Mouse (Mus musculus) stomach, embryonic 15.5 days (tissue): ENCODE measurements around the gene Itga9. TPM values are rescaled to one million over a fixed set of nuclear protein-coding genes. Genes with fewer than 3 reads are reported as not detected.
A peak's percentile ranks its signal among the peaks of the same experiment; 100 is the strongest.

ENCODE experiments used
- ATAC-seq: fragments of 200-750 bp; cut with Nextera tagmentation; 2 replicates; pipeline ENCODE4 v1.8.0; 2017; ENCODE audit warnings: low read depth, moderate number of reproducible peaks, moderate TSS enrichment; ENCODE audit not compliant: insufficient read depth, low FRiP score
- H3K27ac ChIP-seq: fragments of 300-500 bp; sonication (generic); 2 replicates; pipeline ENCODE4 v1.5.1; 2015; ENCODE audit warnings: mild to moderate bottlenecking, inconsistent platforms
- H3K27me3 ChIP-seq: fragments of 300-500 bp; sonication (generic); replicated peaks from 2 replicates; pipeline ENCODE4 v1.6.1; 2015; ENCODE audit warnings: inconsistent platforms
- H3K36me3 ChIP-seq: fragments of 300-500 bp; sonication (generic); 2 replicates; pipeline ENCODE4 v1.6.1; 2015; ENCODE audit warnings: inconsistent platforms
- H3K4me1 ChIP-seq: fragments of 300-500 bp; sonication (generic); 2 replicates; pipeline ENCODE4 v1.6.1; 2015; ENCODE audit warnings: inconsistent platforms
- H3K4me2 ChIP-seq: fragments of 300-500 bp; sonication (generic); 2 replicates; pipeline ENCODE4 v1.6.1; 2015; ENCODE audit warnings: mild to moderate bottlenecking, inconsistent platforms
- H3K4me3 ChIP-seq: fragments of 300-500 bp; sonication (generic); replicated peaks from 2 replicates; pipeline ENCODE4 v1.5.1; 2015; ENCODE audit warnings: inconsistent platforms
- H3K9ac ChIP-seq: fragments of 300-500 bp; sonication (generic); 2 replicates; pipeline ENCODE4 v1.6.1; 2015; ENCODE audit warnings: inconsistent platforms
- H3K9me3 ChIP-seq: fragments of 300-500 bp; sonication (generic); 2 replicates; pipeline ENCODE4 v1.6.1; 2016; ENCODE audit warnings: inconsistent platforms
- WGBS: fragments of 180-500 bp; shearing (Covaris S2); methylation state at CpG from one replicate; pipeline ENCODE4 v1.1.7; 2015; 5-methylcytosine and 5-hydroxymethylcytosine counted together
- polyA plus RNA-seq: library from polyadenylated mRNA; unstranded; fragments of >200 nt; fragmentation: Nextera tagmentation; extraction: Ambion mirVana; gene quantifications from 2 replicates; pipeline ENCODE4 v1.2.1, GENCODE M21; 2015

Itga9 gene
- polyA plus RNA-seq, 1 experiment from 2014 or later, result 17.6 TPM

DNA sequence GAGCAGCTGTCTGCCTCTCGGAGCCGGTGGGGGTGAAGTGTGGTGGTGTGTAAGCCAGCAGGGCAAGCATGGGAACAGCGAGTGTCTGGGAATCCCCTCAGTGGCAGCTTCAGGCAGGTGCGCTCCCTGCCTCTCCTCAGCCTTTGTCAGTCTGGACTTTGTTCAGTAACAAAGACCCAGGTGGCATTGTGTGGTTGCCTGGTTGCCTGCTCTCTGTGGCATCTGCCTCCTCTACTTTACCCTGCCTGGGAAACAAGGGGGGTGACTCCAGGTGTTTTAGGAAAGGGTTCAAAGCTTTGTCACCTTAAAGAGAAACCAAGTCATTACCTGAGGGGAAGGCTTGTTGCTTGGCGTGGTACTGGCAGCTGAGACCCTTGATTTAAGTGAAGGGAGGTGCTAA lies 108.0 kb downstream of the Itga9 start:
- H3K9ac ChIP-seq, result no peak overlapping the region
- H3K36me3 ChIP-seq, result no peaks in the 10 kb centered on the region
- no peak for ATAC-seq
- no peaks in the 10 kb centered on the region for H3K27me3 ChIP-seq
- H3K4me2 ChIP-seq, result no peak overlapping the region
- no peak overlapping the region for H3K27ac ChIP-seq
- H3K4me3 ChIP-seq, result no peak overlapping the region
- peaks cover 12% of the 10 kb centered on the region; the same call in 1 of the 2 replicates for H3K4me1 ChIP-seq
- H3K9me3 ChIP-seq, result no peaks in the 10 kb centered on the region
- 76% methylated on average over 5 of the region's 5 CpGs for WGBS

DNA sequence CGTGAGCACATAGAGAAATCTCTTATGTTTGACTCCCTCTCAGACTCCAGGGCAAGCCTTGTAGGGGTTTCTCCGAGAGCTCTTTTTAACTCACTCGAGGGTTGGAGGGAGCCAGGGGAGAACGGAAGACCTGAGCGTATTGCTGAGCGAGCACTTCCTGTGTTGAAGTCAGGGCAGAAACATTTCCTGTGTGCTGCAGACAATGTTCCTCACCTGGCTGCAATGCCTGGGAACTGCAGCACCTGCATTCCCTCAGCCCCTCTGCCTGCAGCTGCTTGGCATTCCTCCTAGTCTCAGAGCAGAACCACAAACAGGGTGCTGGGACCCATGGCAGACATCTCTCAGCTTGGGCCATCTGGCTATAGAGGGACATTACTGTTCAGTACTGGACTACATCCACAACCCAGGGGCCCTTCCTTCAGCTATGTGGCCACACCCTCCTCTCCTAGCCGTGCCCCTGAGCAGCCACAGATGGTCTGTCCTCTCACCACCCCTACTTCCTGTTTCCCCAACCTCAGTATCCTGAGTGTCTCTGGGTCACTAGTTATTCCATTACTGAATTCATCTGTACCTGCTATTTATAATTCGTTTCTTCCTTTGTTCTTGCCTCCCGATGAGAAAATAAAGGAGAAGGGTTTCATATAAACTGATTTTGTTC lies 109.6 kb downstream of the Itga9 start:
- no peak for ATAC-seq
- Histone ChIP-seq H3K9ac (no peak overlapping the region), H3K9me3 (no peaks in the 10 kb centered on the region), H3K4me3 (no peak overlapping the region), H3K4me2 (no peak overlapping the region), H3K36me3 (no peaks in the 10 kb centered on the region), H3K27ac (0 out of 2 replicates have a peak overlapping the region, but pooled peaks have one; percentile 62), H3K4me1 (peaks cover 12% of the 10 kb centered on the region; the same call in 1 of the 2 replicates), H3K27me3 (no peaks in the 10 kb centered on the region)
- WGBS, result 67% methylated on average over 9 of the region's 9 CpGs

DNA sequence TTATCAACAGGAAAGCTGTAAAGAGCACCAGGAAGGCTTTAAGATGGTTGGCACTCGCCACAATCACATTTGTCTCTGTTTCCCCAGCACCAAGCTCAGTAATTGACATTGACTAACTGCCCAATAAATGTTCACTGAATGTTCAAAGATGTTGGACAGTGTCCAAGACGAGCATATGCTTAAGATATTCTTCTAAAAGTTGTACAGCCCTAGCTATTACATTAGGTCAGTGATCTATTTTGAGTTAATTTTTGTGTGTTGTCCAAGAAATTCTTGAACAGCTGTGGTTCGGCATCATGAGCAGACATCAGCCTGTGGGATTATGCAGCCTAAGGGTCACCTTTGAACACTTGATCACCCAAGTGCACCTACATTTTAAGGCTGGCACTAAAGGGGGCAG lies 110.9 kb downstream of the Itga9 start:
- Histone ChIP-seq H3K4me2 (no peak overlapping the region), H3K4me1 (peaks cover 10% of the 10 kb centered on the region; the same call in 1 of the 2 replicates), H3K4me3 (no peak overlapping the region), H3K36me3 (no peaks in the 10 kb centered on the region), H3K9me3 (no peaks in the 10 kb centered on the region), H3K27ac (peak overlapping the region; percentile 62), H3K9ac (no peak overlapping the region), H3K27me3 (no peaks in the 10 kb centered on the region)
- 32% methylated on average over 3 of the region's 3 CpGs for WGBS
- ATAC-seq, result no peak

DNA sequence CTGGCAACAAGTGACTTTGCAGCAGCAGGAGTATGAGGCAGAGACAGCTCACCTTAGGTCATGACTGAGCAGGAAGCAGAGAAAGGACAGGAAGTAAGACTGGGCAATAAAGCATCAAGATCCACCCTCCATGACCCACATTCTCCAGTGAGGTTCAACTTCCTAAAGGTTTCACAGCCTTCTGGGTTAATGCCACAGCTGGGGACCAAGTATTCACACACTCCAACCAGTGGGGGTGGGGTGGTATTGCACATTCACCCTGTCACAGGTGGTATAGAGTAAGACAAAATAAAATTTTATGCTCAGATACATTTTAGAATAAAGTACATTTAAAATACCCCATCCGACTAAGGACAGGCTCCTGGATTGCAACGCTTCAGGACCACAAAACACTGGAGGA lies 112.0 kb downstream of the Itga9 start:
- Histone ChIP-seq H3K36me3 (no peaks in the 10 kb centered on the region), H3K4me3 (no peak overlapping the region), H3K27ac (0 out of 2 replicates have a peak overlapping the region, but pooled peaks have one; percentile 9), H3K4me1 (peaks cover 6% of the 10 kb centered on the region; the same call in 1 of the 2 replicates), H3K27me3 (no peaks in the 10 kb centered on the region), H3K9me3 (no peaks in the 10 kb centered on the region), H3K9ac (no peak overlapping the region), H3K4me2 (no peak overlapping the region)
- no peak for ATAC-seq
- 64% methylated on average over 2 of the region's 2 CpGs for WGBS

DNA sequence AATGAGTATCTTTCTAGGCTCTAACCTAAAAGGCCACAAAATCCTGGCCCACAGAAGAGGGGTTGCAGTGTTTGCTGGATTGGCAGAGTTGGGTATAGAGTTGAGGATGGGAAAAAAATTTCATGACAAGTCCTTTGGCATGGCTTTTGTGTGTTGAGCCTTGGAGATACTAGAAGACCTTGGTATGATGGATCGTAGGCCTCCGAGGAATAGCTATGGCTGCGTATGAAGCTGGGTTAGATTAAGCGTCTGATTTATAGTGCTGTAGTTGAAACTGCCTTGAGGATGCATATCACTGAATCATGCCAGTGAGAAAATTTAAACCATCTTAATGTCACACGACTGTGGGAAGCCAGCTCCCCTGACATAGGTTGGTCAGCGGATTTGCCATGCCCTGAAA lies 114.6 kb downstream of the Itga9 start:
- ATAC-seq, result no peak
- Histone ChIP-seq H3K27me3 (no peaks in the 10 kb centered on the region), H3K4me2 (no peak overlapping the region), H3K36me3 (no peaks in the 10 kb centered on the region), H3K4me1 (peaks cover 6% of the 10 kb centered on the region; the same call in 1 of the 2 replicates), H3K9me3 (no peaks in the 10 kb centered on the region), H3K4me3 (no peak overlapping the region), H3K27ac (no peak overlapping the region), H3K9ac (no peak overlapping the region)
- WGBS, result 91% methylated on average over 6 of the region's 6 CpGs

DNA sequence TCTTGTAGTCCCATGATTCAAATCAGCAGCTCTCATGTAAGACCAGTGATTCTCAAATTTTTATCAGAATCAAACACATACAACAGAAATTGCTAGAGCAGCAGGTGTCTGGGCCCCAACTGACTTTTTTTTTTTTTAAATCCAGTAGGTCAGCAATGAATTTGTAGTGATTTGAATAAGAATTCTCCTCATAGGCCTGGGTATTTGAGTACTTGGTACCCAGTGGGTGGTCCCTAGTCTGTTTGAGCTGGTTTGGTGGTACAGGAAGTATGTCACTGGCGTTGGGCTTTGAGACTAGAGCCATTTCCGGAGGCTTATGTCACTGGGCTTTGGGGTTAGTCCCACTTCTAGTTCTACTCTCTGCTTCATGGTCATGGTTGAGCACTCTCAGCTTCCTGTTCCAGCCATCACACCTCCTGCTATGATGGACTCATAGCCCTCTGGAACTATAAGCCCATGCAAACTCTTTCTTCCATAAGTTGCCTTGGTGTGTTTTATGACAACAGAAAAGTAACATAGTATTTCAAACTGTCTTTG lies 116.4 kb downstream of the Itga9 start:
- H3K4me1 ChIP-seq, result peaks cover 2% of the 10 kb centered on the region; the same call in 1 of the 2 replicates
- H3K27me3 ChIP-seq, result no peaks in the 10 kb centered on the region
- no peaks in the 10 kb centered on the region for H3K36me3 ChIP-seq
- no peaks in the 10 kb centered on the region for H3K9me3 ChIP-seq
- 92% methylated on average over 2 of the region's 2 CpGs for WGBS
- no peak overlapping the region for H3K9ac ChIP-seq
- H3K4me3 ChIP-seq, result no peak overlapping the region
- no peak for ATAC-seq
- H3K4me2 ChIP-seq, result no peak overlapping the region
- no peak overlapping the region for H3K27ac ChIP-seq

DNA sequence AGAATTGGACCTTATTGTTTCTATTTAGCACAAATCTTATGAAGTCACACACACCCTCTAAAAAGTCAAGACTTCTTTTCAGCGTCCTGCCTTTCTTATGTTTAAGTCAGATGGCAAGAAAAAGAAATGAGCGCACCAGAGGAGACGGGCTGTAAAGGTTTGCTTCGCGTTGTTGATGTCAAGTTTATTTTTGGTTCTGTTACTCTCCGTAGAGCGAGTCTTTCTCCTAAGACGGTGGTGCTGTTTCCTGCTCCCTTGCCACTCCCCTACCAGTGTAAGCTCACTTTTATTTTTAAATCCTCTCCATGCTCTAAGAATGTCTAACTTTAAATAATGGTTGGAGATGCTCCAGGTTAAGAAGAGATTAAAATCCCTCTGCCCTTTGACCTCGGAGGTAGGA lies 118.6 kb downstream of the Itga9 start:
- Histone ChIP-seq H3K4me2 (no peak overlapping the region), H3K27me3 (no peaks in the 10 kb centered on the region), H3K9ac (no peak overlapping the region), H3K27ac (no peak overlapping the region), H3K9me3 (no peaks in the 10 kb centered on the region), H3K4me1 (no peaks in the 10 kb centered on the region), H3K4me3 (no peak overlapping the region), H3K36me3 (no peaks in the 10 kb centered on the region)
- no peak for ATAC-seq
- 65% methylated on average over 9 of the region's 9 CpGs for WGBS

DNA sequence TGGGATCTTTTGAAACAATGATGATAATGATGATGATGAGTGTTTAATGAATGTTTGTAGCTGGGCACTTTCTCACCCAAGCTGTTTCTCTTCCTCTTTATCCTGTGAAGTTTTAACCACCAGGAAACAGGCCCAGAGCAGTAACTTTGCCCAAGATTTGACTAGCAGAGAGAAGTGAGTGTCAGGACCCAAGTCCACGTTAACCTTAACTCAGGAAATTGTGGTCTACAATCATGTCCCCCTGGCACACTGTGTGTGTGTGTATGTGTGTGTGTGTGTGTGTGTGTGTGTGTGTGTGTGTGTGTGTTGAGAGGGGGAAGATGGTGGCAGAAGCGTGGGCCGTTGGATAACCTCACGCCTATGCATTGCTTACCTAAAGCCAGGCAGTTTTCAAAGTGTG lies 120.1 kb downstream of the Itga9 start:
- no peak for ATAC-seq
- WGBS, result 90% methylated on average over 4 of the region's 4 CpGs

DNA sequence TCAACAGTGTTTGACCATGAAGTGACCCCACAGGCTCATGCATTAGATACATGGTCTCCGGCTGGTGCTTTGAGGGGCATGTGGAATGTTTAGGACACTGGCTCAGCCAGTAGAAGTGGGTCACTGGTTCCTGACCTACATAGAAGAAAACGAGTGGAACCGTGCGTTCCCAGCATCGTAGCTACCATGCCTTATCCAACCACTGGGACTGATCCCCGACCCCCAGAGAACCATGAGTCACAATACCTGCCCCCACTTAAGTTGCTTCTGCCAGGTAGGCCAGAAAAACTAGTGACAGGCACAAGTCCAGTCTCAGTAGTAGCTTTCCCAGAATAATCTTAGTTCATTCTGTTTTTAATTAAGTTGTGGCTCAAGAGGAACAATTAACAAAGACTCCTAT lies 121.8 kb downstream of the Itga9 start:
- WGBS, result 85% methylated on average over 6 of the region's 6 CpGs
- ATAC-seq, result no peak
- Histone ChIP-seq H3K27ac (no peak overlapping the region), H3K4me3 (no peak overlapping the region), H3K36me3 (no peaks in the 10 kb centered on the region), H3K27me3 (no peaks in the 10 kb centered on the region), H3K9me3 (no peaks in the 10 kb centered on the region), H3K4me2 (no peak overlapping the region), H3K9ac (no peak overlapping the region), H3K4me1 (peaks cover 13% of the 10 kb centered on the region; the same call in 1 of the 2 replicates)

More for the DNA sequence above, 120.1 kb downstream of the Itga9 start:
- Histone ChIP-seq H3K4me1 (peaks cover 8% of the 10 kb centered on the region; the same call in 1 of the 2 replicates), H3K27ac (no peak overlapping the region), H3K27me3 (no peaks in the 10 kb centered on the region), H3K9me3 (no peaks in the 10 kb centered on the region), H3K9ac (no peak overlapping the region), H3K4me2 (no peak overlapping the region), H3K4me3 (no peak overlapping the region), H3K36me3 (no peaks in the 10 kb centered on the region)

DNA sequence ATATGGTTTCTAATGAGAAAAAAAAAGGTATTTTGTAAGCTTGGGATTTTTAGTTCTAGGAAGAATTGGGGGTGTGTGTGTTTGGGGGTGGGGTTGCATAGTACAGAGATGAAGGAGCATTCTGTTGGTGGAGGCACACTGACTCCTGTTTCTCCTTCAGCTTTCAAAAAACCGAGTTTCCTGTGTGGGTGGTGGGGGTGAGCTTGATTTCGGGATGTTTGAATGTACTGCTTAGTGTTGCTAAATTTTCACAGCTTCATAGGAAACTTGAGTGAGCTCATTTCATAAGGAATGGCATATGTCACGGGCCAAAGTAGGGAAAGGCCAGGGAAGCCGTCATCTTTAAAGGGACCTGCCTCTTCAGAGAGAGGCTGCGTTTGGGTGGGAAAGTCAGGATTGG lies 122.5 kb downstream of the Itga9 start:
- Histone ChIP-seq H3K27ac (no peak overlapping the region), H3K9me3 (no peaks in the 10 kb centered on the region), H3K4me2 (no peak overlapping the region), H3K4me1 (peaks cover 13% of the 10 kb centered on the region; the same call in 1 of the 2 replicates), H3K27me3 (no peaks in the 10 kb centered on the region), H3K4me3 (no peak overlapping the region), H3K36me3 (no peaks in the 10 kb centered on the region), H3K9ac (no peak overlapping the region)
- 73% methylated on average over 5 of the region's 5 CpGs for WGBS
- no peak for ATAC-seq

DNA sequence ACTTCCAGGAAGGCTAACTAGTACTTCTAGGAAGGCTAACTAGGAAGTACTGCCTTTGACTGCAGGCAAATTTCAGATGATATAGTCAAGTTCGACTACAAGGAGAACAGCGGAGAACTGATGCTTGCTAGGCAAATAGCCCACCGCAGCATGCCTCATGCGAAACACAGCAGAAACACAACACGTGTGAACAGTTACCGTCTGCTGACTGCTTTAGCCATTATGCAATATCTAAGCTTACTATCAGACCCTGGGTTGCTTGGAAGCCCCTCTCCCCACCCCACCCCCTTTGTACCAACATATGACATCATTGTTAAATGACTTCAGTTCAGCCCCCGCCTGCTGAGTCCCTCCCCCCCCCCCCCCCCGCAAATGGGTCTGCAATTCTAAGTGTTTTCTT lies 123.7 kb downstream of the Itga9 start:
- H3K9me3 ChIP-seq, result no peaks in the 10 kb centered on the region
- no peaks in the 10 kb centered on the region for H3K27me3 ChIP-seq
- ATAC-seq, result no peak
- 70% methylated on average over 8 of the region's 8 CpGs for WGBS
- no peak overlapping the region for H3K9ac ChIP-seq
- no peak overlapping the region; the same call in 1 of the 2 replicates for H3K27ac ChIP-seq
- H3K36me3 ChIP-seq, result no peaks in the 10 kb centered on the region
- no peak overlapping the region for H3K4me2 ChIP-seq
- peaks cover 13% of the 10 kb centered on the region; the same call in 1 of the 2 replicates for H3K4me1 ChIP-seq
- no peak overlapping the region for H3K4me3 ChIP-seq

DNA sequence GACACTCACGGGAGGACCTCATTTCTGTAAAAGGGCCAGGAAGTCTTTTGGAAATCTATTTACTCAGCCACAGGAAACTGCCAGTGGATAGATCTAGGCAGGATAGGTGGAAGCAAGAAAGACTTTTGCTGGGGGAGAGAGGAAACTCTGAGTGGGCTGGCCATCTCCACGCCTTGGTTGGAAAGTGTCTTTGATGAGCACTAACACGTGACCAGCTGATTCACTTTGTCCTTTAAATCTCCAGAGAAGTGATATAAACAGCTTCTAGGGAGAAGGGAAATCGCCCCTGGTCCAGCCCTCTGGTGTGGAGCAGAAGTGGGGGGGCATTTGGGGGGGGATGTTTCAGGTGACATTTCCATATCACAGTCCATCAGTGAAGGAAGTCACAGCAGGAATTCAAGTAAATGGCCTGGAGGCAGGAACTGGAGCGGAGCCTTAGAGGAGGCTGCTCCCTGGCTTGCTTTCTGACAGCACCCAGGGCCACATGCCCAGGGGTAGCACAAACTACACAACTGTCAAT lies 124.4 kb downstream of the Itga9 start:
- peak overlapping the region; percentile 87 for H3K27ac ChIP-seq
- no peak overlapping the region for H3K4me3 ChIP-seq
- H3K9me3 ChIP-seq, result no peaks in the 10 kb centered on the region
- ATAC-seq, result no peak
- no peaks in the 10 kb centered on the region for H3K27me3 ChIP-seq
- 53% methylated on average over 5 of the region's 5 CpGs for WGBS
- H3K4me2 ChIP-seq, result no peak overlapping the region
- H3K36me3 ChIP-seq, result no peaks in the 10 kb centered on the region
- H3K9ac ChIP-seq, result no peak overlapping the region
- H3K4me1 ChIP-seq, result peaks cover 13% of the 10 kb centered on the region; the same call in 1 of the 2 replicates
